Mouse (Mus musculus): ENCODE data around the gene Gm13691. TPM values are rescaled to one million over a fixed set of nuclear protein-coding genes. Genes with fewer than 3 reads are reported as not detected.
"Not testable (repeated sequence)": the region's sequence is repeated elsewhere in the genome, so short reads cannot be mapped to it uniquely, and the experiment has no call there.

The Gm13691 gene
- not detected in 2 replicates for polyA plus RNA-seq (2014; fragmentation: Nextera tagmentation; extraction: Ambion mirVana)

DNA sequence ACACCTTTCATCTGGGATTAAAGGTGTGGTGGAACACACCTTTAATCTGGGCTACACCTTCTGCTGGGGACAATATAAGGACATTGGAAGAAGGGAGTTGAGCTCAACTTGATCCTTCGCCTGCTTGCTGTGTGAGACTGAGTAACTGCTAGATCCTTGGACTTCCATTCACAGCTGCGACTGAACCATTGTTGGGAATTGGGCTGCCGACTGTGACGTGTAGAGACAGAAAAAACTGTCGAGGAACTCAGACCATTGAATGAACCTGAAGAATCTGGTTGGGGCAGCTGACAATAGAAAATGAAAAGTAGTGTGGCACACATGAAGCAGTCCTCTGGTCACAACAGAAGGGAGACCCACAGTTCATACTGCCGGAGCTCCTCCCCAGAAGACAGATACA is at the start of gene Gm13691:
Gene Gm13691, plus strand, starts transcription at position 301 of the 400 bp plus-strand sequence.
- WGBS = no CpG with 5 or more reads among the region's 6 CpGs
- H3K27ac ChIP-seq (ENCODE audit: low read depth, low read length); DNase-seq (ENCODE audit: low spot score, missing footprints); H3K4me3 ChIP-seq (ENCODE audit: low read depth, low read length); H3K9me3 ChIP-seq (ENCODE audit: control insufficient read depth, low read length); H3K27me3 ChIP-seq (ENCODE audit: control insufficient read depth, insufficient read depth, low read length); H3K36me3 ChIP-seq (ENCODE audit: control insufficient read depth, insufficient read depth, low read length); H3K4me2 ChIP-seq; H3K4me1 ChIP-seq (ENCODE audit: control insufficient read depth, insufficient read depth, low read length); H3K9ac ChIP-seq (ENCODE audit: low read length); ATAC-seq (ENCODE audit: low FRiP score): not testable (repeated sequence)

DNA sequence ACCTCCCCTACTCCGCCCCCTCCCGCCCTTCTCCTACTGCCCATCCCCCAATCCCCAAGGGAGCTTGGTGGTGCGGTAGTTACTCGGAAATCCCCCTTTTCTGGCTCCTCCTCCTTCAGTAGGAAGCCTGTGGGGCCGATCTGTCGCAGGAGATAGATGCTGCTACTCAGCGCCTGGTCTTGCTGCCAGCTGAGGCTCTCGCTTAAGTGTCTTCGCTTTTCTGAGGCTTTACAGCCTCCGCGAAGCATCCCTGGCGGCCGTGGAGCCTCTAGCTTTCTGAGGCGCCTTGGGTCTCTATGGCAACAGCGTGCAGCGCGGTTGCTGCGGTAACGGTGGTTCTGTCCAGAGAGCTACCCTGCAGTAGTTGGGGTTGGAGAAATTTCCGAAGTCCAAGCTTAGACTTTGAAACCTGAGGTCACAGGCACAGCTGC is 49.4 kb upstream of the Gm13691 start, which contains the start of gene Zswim2:
Gene Zswim2, minus strand, starts transcription at position 298 of the 431 bp plus-strand sequence.
- Histone ChIP-seq H3K4me2 (peak within 1 kb of the TSS; percentile 26), H3K4me1 (ENCODE audit: control insufficient read depth, insufficient read depth, low read length) (no peaks in the 10 kb centered on the region), H3K36me3 (ENCODE audit: control insufficient read depth, insufficient read depth, low read length) (no peaks in the 10 kb centered on the region), H3K27me3 (ENCODE audit: control insufficient read depth, insufficient read depth, low read length) (no peaks in the 10 kb centered on the region), H3K9me3 (ENCODE audit: control insufficient read depth, low read length) (no peaks in the 10 kb centered on the region), H3K4me3 (ENCODE audit: low read depth, low read length) (no peak within 1 kb of the TSS), H3K27ac (ENCODE audit: low read depth, low read length) (no peak within 1 kb of the TSS), H3K9ac (ENCODE audit: low read length) (no peak within 1 kb of the TSS)
- DNase-seq (ENCODE audit: low spot score, missing footprints) = peak; percentile 98
- 0% methylated on average over 20 of the region's 20 CpGs for WGBS
- peak; percentile 99 for ATAC-seq (ENCODE audit: low FRiP score)

DNA sequence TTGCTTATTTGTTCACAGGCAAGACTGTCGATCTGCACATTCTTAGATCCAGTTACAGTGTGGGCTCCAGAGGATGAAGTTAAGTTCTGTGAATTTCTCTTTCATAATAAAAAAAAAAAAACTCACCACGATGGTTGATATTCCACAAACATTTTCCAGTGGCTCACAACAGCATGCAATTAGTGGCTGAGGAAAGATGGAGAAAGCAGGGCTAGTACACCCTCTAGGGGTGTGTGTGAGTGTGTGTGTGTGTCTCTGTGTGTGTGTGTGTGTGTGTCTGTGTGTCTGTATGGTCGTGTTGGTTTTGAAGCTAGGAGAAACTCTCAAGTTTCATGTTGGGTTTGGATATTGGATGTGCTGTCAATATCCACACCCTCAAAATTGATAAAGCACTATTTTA is 49.0 kb upstream of the Gm13691 start:
- H3K4me1 ChIP-seq (ENCODE audit: control insufficient read depth, insufficient read depth, low read length) = no peaks in the 10 kb centered on the region
- no peak overlapping the region for H3K9ac ChIP-seq (ENCODE audit: low read length)
- 50% methylated on average over 3 of the region's 3 CpGs for WGBS
- no peak overlapping the region for H3K4me3 ChIP-seq (ENCODE audit: low read depth, low read length)
- H3K27me3 ChIP-seq (ENCODE audit: control insufficient read depth, insufficient read depth, low read length) = no peaks in the 10 kb centered on the region
- H3K27ac ChIP-seq (ENCODE audit: low read depth, low read length) = no peak overlapping the region
- ATAC-seq (ENCODE audit: low FRiP score) (peak; percentile 51), DNase-seq (ENCODE audit: low spot score, missing footprints) (no peak)
- H3K4me2 ChIP-seq = peak overlapping the region; percentile 26; the same call in 1 of the 2 replicates
- H3K36me3 ChIP-seq (ENCODE audit: control insufficient read depth, insufficient read depth, low read length) = no peaks in the 10 kb centered on the region
- no peaks in the 10 kb centered on the region for H3K9me3 ChIP-seq (ENCODE audit: control insufficient read depth, low read length)

DNA sequence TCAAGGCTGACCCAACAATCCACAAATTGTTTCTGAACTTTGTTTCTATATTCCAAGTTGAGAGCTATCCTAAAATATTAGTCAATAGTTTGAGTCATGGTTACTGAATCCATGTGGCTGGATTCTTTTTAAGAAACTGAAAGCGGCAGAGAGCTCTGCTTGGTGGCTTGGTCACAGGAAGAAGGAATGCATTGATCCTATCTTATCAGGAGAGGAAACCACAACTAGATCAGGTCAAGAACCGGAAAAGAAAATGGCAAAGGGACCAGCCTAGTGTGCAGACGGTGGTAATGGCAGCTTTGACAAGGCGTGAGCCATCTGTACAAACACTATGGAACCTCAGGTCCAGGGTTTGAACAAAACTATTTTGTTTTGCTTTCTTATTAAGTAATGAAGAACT is 48.6 kb upstream of the Gm13691 start:
- Histone ChIP-seq H3K4me3 (ENCODE audit: low read depth, low read length) (no peak overlapping the region), H3K27ac (ENCODE audit: low read depth, low read length) (no peak overlapping the region), H3K4me1 (ENCODE audit: control insufficient read depth, insufficient read depth, low read length) (no peaks in the 10 kb centered on the region), H3K36me3 (ENCODE audit: control insufficient read depth, insufficient read depth, low read length) (no peaks in the 10 kb centered on the region), H3K4me2 (no peak overlapping the region), H3K27me3 (ENCODE audit: control insufficient read depth, insufficient read depth, low read length) (no peaks in the 10 kb centered on the region), H3K9me3 (ENCODE audit: control insufficient read depth, low read length) (no peaks in the 10 kb centered on the region), H3K9ac (ENCODE audit: low read length) (no peak overlapping the region)
- DNase-seq (ENCODE audit: low spot score, missing footprints) (no peak), ATAC-seq (ENCODE audit: low FRiP score) (no peak)
- WGBS = 76% methylated on average over 4 of the region's 4 CpGs

DNA sequence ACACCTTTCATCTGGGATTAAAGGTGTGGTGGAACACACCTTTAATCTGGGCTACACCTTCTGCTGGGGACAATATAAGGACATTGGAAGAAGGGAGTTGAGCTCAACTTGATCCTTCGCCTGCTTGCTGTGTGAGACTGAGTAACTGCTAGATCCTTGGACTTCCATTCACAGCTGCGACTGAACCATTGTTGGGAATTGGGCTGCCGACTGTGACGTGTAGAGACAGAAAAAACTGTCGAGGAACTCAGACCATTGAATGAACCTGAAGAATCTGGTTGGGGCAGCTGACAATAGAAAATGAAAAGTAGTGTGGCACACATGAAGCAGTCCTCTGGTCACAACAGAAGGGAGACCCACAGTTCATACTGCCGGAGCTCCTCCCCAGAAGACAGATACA is 35.0 kb upstream of the Gm13691 start, which contains the start of gene Gm13698:
Gene Gm13698, plus strand, starts transcription at position 301 of the 400 bp plus-strand sequence.
- not testable (repeated sequence) for H3K36me3 ChIP-seq (ENCODE audit: control insufficient read depth, insufficient read depth, low read length); H3K4me2 ChIP-seq; ATAC-seq (ENCODE audit: low FRiP score); H3K9ac ChIP-seq (ENCODE audit: low read length); H3K4me3 ChIP-seq (ENCODE audit: low read depth, low read length); DNase-seq (ENCODE audit: low spot score, missing footprints); H3K27ac ChIP-seq (ENCODE audit: low read depth, low read length); H3K4me1 ChIP-seq (ENCODE audit: control insufficient read depth, insufficient read depth, low read length); H3K9me3 ChIP-seq (ENCODE audit: control insufficient read depth, low read length); H3K27me3 ChIP-seq (ENCODE audit: control insufficient read depth, insufficient read depth, low read length)
- WGBS = no CpG with 5 or more reads among the region's 6 CpGs

DNA sequence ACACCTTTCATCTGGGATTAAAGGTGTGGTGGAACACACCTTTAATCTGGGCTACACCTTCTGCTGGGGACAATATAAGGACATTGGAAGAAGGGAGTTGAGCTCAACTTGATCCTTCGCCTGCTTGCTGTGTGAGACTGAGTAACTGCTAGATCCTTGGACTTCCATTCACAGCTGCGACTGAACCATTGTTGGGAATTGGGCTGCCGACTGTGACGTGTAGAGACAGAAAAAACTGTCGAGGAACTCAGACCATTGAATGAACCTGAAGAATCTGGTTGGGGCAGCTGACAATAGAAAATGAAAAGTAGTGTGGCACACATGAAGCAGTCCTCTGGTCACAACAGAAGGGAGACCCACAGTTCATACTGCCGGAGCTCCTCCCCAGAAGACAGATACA is 29.1 kb upstream of the Gm13691 start, which contains the start of gene Gm13693:
Gene Gm13693, plus strand, starts transcription at position 301 of the 400 bp plus-strand sequence.
- H3K4me1 ChIP-seq (ENCODE audit: control insufficient read depth, insufficient read depth, low read length); H3K36me3 ChIP-seq (ENCODE audit: control insufficient read depth, insufficient read depth, low read length); DNase-seq (ENCODE audit: low spot score, missing footprints); H3K27ac ChIP-seq (ENCODE audit: low read depth, low read length); ATAC-seq (ENCODE audit: low FRiP score); H3K4me3 ChIP-seq (ENCODE audit: low read depth, low read length); H3K9me3 ChIP-seq (ENCODE audit: control insufficient read depth, low read length); H3K27me3 ChIP-seq (ENCODE audit: control insufficient read depth, insufficient read depth, low read length); H3K9ac ChIP-seq (ENCODE audit: low read length); H3K4me2 ChIP-seq: not testable (repeated sequence)
- WGBS = no CpG with 5 or more reads among the region's 6 CpGs

DNA sequence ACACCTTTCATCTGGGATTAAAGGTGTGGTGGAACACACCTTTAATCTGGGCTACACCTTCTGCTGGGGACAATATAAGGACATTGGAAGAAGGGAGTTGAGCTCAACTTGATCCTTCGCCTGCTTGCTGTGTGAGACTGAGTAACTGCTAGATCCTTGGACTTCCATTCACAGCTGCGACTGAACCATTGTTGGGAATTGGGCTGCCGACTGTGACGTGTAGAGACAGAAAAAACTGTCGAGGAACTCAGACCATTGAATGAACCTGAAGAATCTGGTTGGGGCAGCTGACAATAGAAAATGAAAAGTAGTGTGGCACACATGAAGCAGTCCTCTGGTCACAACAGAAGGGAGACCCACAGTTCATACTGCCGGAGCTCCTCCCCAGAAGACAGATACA is 23.3 kb upstream of the Gm13691 start, which contains the start of gene Gm13695:
Gene Gm13695, plus strand, starts transcription at position 301 of the 400 bp plus-strand sequence.
- not testable (repeated sequence) for H3K4me2 ChIP-seq; H3K27ac ChIP-seq (ENCODE audit: low read depth, low read length); H3K9me3 ChIP-seq (ENCODE audit: control insufficient read depth, low read length); ATAC-seq (ENCODE audit: low FRiP score); H3K4me1 ChIP-seq (ENCODE audit: control insufficient read depth, insufficient read depth, low read length); H3K36me3 ChIP-seq (ENCODE audit: control insufficient read depth, insufficient read depth, low read length); H3K9ac ChIP-seq (ENCODE audit: low read length); H3K4me3 ChIP-seq (ENCODE audit: low read depth, low read length); H3K27me3 ChIP-seq (ENCODE audit: control insufficient read depth, insufficient read depth, low read length); DNase-seq (ENCODE audit: low spot score, missing footprints)
- no CpG with 5 or more reads among the region's 6 CpGs for WGBS

DNA sequence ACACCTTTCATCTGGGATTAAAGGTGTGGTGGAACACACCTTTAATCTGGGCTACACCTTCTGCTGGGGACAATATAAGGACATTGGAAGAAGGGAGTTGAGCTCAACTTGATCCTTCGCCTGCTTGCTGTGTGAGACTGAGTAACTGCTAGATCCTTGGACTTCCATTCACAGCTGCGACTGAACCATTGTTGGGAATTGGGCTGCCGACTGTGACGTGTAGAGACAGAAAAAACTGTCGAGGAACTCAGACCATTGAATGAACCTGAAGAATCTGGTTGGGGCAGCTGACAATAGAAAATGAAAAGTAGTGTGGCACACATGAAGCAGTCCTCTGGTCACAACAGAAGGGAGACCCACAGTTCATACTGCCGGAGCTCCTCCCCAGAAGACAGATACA is 17.5 kb upstream of the Gm13691 start, which contains the start of gene Gm13696:
Gene Gm13696, plus strand, starts transcription at position 301 of the 400 bp plus-strand sequence.
- H3K9me3 ChIP-seq (ENCODE audit: control insufficient read depth, low read length); DNase-seq (ENCODE audit: low spot score, missing footprints); H3K4me3 ChIP-seq (ENCODE audit: low read depth, low read length); H3K4me2 ChIP-seq; ATAC-seq (ENCODE audit: low FRiP score); H3K27ac ChIP-seq (ENCODE audit: low read depth, low read length); H3K9ac ChIP-seq (ENCODE audit: low read length); H3K27me3 ChIP-seq (ENCODE audit: control insufficient read depth, insufficient read depth, low read length); H3K4me1 ChIP-seq (ENCODE audit: control insufficient read depth, insufficient read depth, low read length); H3K36me3 ChIP-seq (ENCODE audit: control insufficient read depth, insufficient read depth, low read length): not testable (repeated sequence)
- no CpG with 5 or more reads among the region's 6 CpGs for WGBS

DNA sequence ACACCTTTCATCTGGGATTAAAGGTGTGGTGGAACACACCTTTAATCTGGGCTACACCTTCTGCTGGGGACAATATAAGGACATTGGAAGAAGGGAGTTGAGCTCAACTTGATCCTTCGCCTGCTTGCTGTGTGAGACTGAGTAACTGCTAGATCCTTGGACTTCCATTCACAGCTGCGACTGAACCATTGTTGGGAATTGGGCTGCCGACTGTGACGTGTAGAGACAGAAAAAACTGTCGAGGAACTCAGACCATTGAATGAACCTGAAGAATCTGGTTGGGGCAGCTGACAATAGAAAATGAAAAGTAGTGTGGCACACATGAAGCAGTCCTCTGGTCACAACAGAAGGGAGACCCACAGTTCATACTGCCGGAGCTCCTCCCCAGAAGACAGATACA is 11.7 kb upstream of the Gm13691 start, which contains the start of gene Gm13694:
Gene Gm13694, plus strand, starts transcription at position 301 of the 400 bp plus-strand sequence.
- H3K36me3 ChIP-seq (ENCODE audit: control insufficient read depth, insufficient read depth, low read length); H3K4me1 ChIP-seq (ENCODE audit: control insufficient read depth, insufficient read depth, low read length); DNase-seq (ENCODE audit: low spot score, missing footprints); H3K9ac ChIP-seq (ENCODE audit: low read length); H3K4me3 ChIP-seq (ENCODE audit: low read depth, low read length); H3K27me3 ChIP-seq (ENCODE audit: control insufficient read depth, insufficient read depth, low read length); H3K9me3 ChIP-seq (ENCODE audit: control insufficient read depth, low read length); H3K27ac ChIP-seq (ENCODE audit: low read depth, low read length); H3K4me2 ChIP-seq; ATAC-seq (ENCODE audit: low FRiP score): not testable (repeated sequence)
- no CpG with 5 or more reads among the region's 6 CpGs for WGBS
